Mouse (Mus musculus) erythroblast, embryonic 14.5 days (primary cell): ENCODE measurements around the gene Lrrfip1.

Experiments
- GATA1 ChIP-seq: IDR thresholded peaks from 2 replicates; pipeline ENCODE4 v1.6.1; 2012; ENCODE audit warnings: low read length, inconsistent platforms, mixed read lengths
- TAL1 ChIP-seq: IDR thresholded peaks from 3 replicates; pipeline ENCODE4 v1.6.1; 2012; ENCODE audit warnings: low read length, inconsistent platforms, mixed read lengths

DNA sequence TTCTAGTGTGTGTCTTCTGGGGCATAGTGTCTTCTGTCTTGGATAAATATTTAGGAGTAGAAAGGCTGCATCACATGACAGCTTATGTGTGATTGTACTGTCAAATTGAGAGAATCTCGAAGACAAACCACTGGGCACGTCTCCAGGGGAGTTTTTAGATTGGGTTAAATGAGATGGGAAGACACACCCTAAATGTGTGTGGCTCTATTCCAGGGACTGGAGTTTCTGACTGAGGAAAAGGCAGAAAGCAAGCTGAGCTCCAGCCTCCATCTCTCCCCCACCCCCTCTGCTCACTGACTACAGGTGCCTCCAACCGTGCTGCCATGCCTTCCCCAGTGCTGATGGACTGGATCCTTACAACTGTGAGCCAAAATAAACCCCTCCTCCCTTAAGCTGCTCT is 17.2 kb upstream of the Lrrfip1 start:
- TF ChIP-seq TAL1 (no peak), GATA1 (no peak)
